Mouse (Mus musculus) hindbrain, embryonic 13.5 days (tissue): Measurements from ENCODE around the gene Fh1. TPM values are rescaled to one million over a fixed set of nuclear protein-coding genes. Genes with fewer than 3 reads are reported as not detected.

Source experiments
- ATAC-seq: fragments of 200-750 bp; cut with Nextera tagmentation; 2 replicates; pipeline ENCODE4 v1.8.0; 2017; ENCODE audit warnings: moderate TSS enrichment; ENCODE audit not compliant: low FRiP score
- H3K27ac ChIP-seq: fragments of 300-500 bp; sonication (generic); 2 replicates; pipeline ENCODE4 v1.5.1; 2015; ENCODE audit warnings: inconsistent platforms, mild to moderate bottlenecking, moderate library complexity
- H3K27me3 ChIP-seq: fragments of 300-500 bp; sonication (generic); 2 replicates; pipeline ENCODE4 v1.6.1; 2015; ENCODE audit warnings: mild to moderate bottlenecking, inconsistent platforms
- H3K36me3 ChIP-seq: fragments of 300-500 bp; sonication (generic); 2 replicates; pipeline ENCODE4 v1.6.1; 2015; ENCODE audit warnings: mild to moderate bottlenecking, inconsistent platforms
- H3K4me1 ChIP-seq: fragments of 300-500 bp; sonication (generic); replicated peaks from 2 replicates; pipeline ENCODE4 v1.6.1; 2015; ENCODE audit warnings: inconsistent platforms
- H3K4me2 ChIP-seq: fragments of 300-500 bp; sonication (generic); 2 replicates; pipeline ENCODE4 v1.6.1; 2015; ENCODE audit warnings: inconsistent platforms, mild to moderate bottlenecking, moderate library complexity
- H3K4me3 ChIP-seq: fragments of 300-500 bp; sonication (generic); 2 replicates; pipeline ENCODE4 v1.5.1; 2015; ENCODE audit warnings: mild to moderate bottlenecking, inconsistent platforms
- H3K9ac ChIP-seq: fragments of 300-500 bp; sonication (generic); 2 replicates; pipeline ENCODE4 v1.6.1; 2015; ENCODE audit warnings: mild to moderate bottlenecking, inconsistent platforms
- H3K9me3 ChIP-seq: fragments of 300-500 bp; sonication (generic); 2 replicates; pipeline ENCODE4 v1.6.1; 2016; ENCODE audit warnings: inconsistent platforms
- WGBS: fragments of 180-500 bp; shearing (Covaris S2); methylation state at CpG from one replicate; pipeline ENCODE4 v1.1.7; 2015; 5-methylcytosine and 5-hydroxymethylcytosine counted together
- polyA plus RNA-seq: library from polyadenylated mRNA; unstranded; fragments of >200 nt; fragmentation: Nextera tagmentation; extraction: Ambion mirVana; gene quantifications from 2 replicates; pipeline ENCODE4 v1.2.1, GENCODE M21; 2015

Fh1 gene
- polyA plus RNA-seq, 1 experiment from 2014 or later, result 83.4 TPM

DNA sequence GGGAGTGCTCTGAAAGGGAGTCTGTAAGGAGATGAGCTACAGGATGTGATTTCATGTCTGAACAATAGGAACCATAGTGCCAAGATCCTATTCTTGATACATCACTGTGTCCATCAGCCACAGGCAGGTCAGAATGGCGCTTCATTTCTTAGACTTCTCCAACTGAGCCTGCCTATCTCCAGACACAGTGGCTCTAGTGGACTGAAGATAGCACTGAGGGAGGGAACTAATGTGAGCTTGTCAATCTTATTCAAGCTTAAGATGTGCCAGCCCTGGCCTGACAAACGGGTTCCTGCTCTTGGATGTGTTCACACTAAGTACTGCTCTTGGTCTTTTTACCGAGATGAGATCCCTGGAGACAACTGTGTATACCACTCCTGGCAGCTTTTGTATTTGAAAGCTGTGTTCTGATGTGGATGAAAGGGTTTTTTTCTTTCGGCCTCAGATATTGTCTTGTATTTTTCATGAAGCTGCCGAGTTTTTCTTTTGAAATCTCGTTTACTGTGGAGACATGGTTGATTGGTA is 59.8 kb downstream of the Fh1 start:
- no peak overlapping the region for H3K27ac ChIP-seq
- H3K36me3 ChIP-seq, result no peaks in the 10 kb centered on the region
- no peaks in the 10 kb centered on the region for H3K4me1 ChIP-seq
- WGBS, result 79% methylated on average over 6 of the region's 6 CpGs
- no peaks in the 10 kb centered on the region for H3K27me3 ChIP-seq
- H3K9me3 ChIP-seq, result no peaks in the 10 kb centered on the region
- no peak overlapping the region for H3K4me3 ChIP-seq
- no peak overlapping the region for H3K9ac ChIP-seq
- H3K4me2 ChIP-seq, result no peak overlapping the region
- ATAC-seq, result no peak

DNA sequence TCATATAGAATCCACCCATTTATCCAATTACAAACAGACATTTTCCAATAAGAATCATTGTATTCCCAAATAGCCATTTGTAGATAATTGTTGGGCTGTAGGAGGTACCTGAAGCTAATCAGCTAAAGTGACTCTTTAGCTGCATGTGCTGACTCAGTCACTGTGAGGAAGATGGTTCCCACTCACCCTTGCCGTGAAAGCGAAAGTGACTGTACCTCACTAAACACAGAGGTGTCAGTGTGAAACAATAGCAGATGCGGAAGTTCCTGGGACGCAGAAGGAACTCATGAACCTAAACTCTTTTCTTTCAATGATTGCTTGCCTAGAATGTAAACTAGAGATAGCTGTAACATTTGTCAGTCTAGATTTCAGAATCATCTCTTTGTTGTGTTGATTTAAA is 61.1 kb downstream of the Fh1 start:
- WGBS, result 87% methylated on average over 4 of the region's 4 CpGs
- ATAC-seq, result no peak
- H3K9ac ChIP-seq, result no peak overlapping the region
- H3K27ac ChIP-seq, result no peak overlapping the region
- H3K27me3 ChIP-seq, result no peaks in the 10 kb centered on the region
- no peaks in the 10 kb centered on the region for H3K9me3 ChIP-seq
- H3K4me3 ChIP-seq, result no peak overlapping the region
- no peaks in the 10 kb centered on the region for H3K36me3 ChIP-seq
- no peaks in the 10 kb centered on the region for H3K4me1 ChIP-seq
- no peak overlapping the region for H3K4me2 ChIP-seq

DNA sequence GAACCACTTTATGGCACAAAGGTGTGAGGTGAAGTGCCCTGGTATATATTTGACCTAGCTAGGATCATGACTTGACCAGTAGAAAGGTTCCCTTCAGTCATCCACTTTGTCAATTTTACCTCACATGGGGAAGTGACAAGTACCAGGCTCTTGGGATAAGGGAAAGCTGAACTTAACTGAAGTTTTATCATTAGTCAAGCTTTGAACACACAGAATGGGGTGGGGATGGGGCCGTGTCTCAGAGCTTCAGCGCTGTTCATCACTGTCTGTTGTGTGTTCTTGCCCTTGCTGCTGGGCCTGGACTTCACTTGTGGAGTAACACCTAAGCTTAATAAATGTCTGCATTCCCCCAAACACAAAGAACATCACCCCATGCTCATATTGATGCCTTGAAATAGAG is 63.1 kb downstream of the Fh1 start:
- H3K4me1 ChIP-seq, result no peaks in the 10 kb centered on the region
- H3K9me3 ChIP-seq, result no peaks in the 10 kb centered on the region
- 93% methylated on average over 2 of the region's 2 CpGs for WGBS
- no peak overlapping the region for H3K4me3 ChIP-seq
- H3K9ac ChIP-seq, result no peak overlapping the region
- no peaks in the 10 kb centered on the region for H3K27me3 ChIP-seq
- ATAC-seq, result no peak
- H3K4me2 ChIP-seq, result no peak overlapping the region
- H3K36me3 ChIP-seq, result no peaks in the 10 kb centered on the region
- no peak overlapping the region for H3K27ac ChIP-seq

DNA sequence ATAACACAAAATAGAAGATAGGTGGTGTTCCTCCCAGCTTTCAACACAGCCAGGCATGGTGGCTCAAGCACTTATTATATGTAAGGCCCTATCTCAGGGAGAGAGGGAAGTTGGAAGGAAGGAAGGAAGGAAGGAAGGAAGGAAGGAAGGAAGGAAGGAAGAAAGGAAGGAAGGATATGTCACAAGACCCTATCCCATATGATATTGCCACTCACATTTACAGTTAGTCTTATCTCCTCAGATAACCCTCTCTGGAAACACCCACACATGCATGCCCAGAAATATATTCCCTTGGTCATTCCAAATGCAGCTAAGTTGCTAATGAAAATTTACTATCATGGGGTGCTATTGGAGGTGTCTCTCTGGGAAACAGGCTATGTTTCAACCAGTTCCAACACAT is 63.6 kb downstream of the Fh1 start:
- no peaks in the 10 kb centered on the region for H3K9me3 ChIP-seq
- ATAC-seq, result no peak
- no peaks in the 10 kb centered on the region for H3K4me1 ChIP-seq
- no peak overlapping the region for H3K4me3 ChIP-seq
- H3K4me2 ChIP-seq, result no peak overlapping the region
- H3K27ac ChIP-seq, result no peak overlapping the region
- H3K27me3 ChIP-seq, result no peaks in the 10 kb centered on the region
- H3K9ac ChIP-seq, result no peak overlapping the region
- no peaks in the 10 kb centered on the region for H3K36me3 ChIP-seq

GRCm38 (mm10) chr1:175554641-175555040 is 70.8 kb downstream of the Fh1 start:
- Histone ChIP-seq H3K4me1 (no peaks in the 10 kb centered on the region), H3K4me3 (no peak overlapping the region), H3K9me3 (no peaks in the 10 kb centered on the region), H3K27ac (no peak overlapping the region), H3K4me2 (no peak overlapping the region), H3K36me3 (no peaks in the 10 kb centered on the region), H3K9ac (no peak overlapping the region), H3K27me3 (no peaks in the 10 kb centered on the region)
- 94% methylated on average over 1 of the region's 1 CpGs for WGBS
- no peak for ATAC-seq

DNA sequence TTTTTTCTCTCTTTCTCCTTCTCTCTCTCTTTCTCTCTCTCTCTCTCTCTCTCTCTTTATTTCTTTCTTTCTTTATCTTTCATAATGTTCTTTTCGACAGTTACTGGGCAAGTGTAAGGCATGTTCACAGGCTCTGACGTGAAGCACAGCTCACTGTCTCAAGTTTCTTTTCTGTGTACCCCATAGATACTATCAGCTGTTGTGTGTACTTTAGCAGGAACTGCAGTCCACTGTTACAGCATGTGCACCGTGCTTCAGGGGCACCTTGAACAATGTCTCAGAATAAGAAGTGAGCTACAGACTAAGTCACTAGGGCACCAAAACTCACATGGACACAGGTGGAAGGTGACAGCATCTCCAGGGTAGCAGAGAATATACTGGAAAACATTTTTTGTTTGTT is 73.0 kb downstream of the Fh1 start:
- H3K4me3 ChIP-seq, result no peak overlapping the region
- H3K27ac ChIP-seq, result no peak overlapping the region
- no peaks in the 10 kb centered on the region for H3K36me3 ChIP-seq
- whole genome bisulfite sequencing, result 85% methylated on average over 3 of the region's 3 CpGs
- no peak overlapping the region for H3K9ac ChIP-seq
- H3K9me3 ChIP-seq, result no peaks in the 10 kb centered on the region
- H3K4me2 ChIP-seq, result no peak overlapping the region
- H3K4me1 ChIP-seq, result no peaks in the 10 kb centered on the region
- no peaks in the 10 kb centered on the region for H3K27me3 ChIP-seq
- ATAC-seq, result no peak

DNA sequence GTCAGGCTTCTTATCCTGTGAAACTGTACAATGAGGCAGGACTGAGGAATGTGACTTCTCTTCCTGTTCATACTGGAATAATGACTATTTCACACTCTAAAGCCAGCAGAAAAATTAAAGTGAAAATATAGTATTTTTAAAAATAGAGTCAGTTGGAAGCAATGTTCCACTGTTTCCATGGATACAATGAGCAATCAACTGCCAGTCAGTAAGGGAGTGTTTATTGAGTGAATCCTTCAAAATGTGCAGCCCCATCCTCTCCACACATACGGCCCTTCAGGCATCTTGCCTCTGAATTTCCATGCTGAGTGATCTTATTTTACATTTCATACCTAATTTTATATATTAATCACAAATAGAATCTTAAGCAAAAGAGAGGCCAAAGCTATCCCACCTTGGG is 74.8 kb downstream of the Fh1 start:
- no peaks in the 10 kb centered on the region for H3K4me1 ChIP-seq
- no peak overlapping the region for H3K4me2 ChIP-seq
- no peak for ATAC-seq
- H3K36me3 ChIP-seq, result no peaks in the 10 kb centered on the region
- H3K27ac ChIP-seq, result no peak overlapping the region
- no peaks in the 10 kb centered on the region for H3K9me3 ChIP-seq
- WGBS, result 88% methylated on average over 1 of the region's 1 CpGs
- H3K4me3 ChIP-seq, result no peak overlapping the region
- no peak overlapping the region for H3K9ac ChIP-seq
- no peaks in the 10 kb centered on the region for H3K27me3 ChIP-seq

Other genes starting within 250 kb of the Fh1 start
- gene Rgs7, start 133.1 kb downstream of the Fh1 start, polyA plus RNA-seq, result 27.1 and 28.9 TPM in 2 replicates
- gene Kmo, start 5.3 kb downstream of the Fh1 start, polyA plus RNA-seq, result 0.18 and 0.21 TPM in 2 replicates
- gene Opn3, start 67.1 kb upstream of the Fh1 start, polyA plus RNA-seq, result 5.4 and 6.8 TPM in 2 replicates
- gene Chml, start 67.3 kb upstream of the Fh1 start, polyA plus RNA-seq, result 3.0 and 3.3 TPM in 2 replicates
- gene Wdr64, start 73.0 kb upstream of the Fh1 start, polyA plus RNA-seq, result not detected in 2 replicates